Mouse (Mus musculus) lung, postnatal 0 days (tissue): ENCODE measurements around the gene Stx16.

Source experiments
- CTCF ChIP-seq: IDR thresholded peaks from 2 replicates; pipeline ENCODE4 v1.5.1; 2016; ENCODE audit warnings: antibody characterized with exemption, mild to moderate bottlenecking
- EP300 ChIP-seq: IDR thresholded peaks from 2 replicates; pipeline ENCODE4 v1.6.1; 2016; ENCODE audit warnings: antibody characterized with exemption, mild to moderate bottlenecking, control low read depth

DNA sequence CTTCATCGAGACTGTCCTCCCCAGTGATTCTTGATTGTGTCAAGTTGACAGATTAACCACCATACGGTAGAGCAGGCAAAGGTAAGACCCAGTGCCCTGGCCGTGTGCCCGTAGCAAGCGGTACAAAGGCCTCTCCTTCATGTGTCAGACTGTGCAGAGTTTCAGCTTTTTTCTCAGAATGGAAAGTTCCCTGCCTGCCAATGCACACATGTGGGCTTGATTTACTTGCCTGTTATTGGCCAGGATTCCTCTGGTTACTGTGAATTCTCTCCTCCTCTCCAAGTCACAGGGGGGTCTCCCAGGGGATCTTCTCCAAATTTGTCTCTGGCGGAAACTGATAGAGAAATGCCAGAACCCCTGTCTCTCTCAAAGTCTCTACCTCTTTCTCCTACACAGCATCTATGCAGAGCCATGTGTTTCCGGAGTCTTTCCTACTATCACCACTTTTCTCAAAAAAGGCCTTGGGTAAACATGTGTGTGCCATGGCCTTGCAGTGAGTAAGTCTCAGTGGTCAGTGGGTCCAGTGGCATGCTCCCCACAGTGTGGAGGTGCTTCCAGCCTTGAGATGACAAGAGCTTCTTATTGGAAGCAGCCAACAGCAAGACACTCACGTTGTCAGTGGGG, 17.7 kb upstream of the Stx16 start:
- TF ChIP-seq CTCF: no peak
- no peak for TF ChIP-seq EP300
